Mouse (Mus musculus) right cerebral cortex, postnatal 25 days (tissue): ENCODE results near the gene Daam1.

Experiments
- DNase-seq: peaks from one replicate; pipeline ENCODE4 v3.0.0; 2022

The Daam1 gene

DNA sequence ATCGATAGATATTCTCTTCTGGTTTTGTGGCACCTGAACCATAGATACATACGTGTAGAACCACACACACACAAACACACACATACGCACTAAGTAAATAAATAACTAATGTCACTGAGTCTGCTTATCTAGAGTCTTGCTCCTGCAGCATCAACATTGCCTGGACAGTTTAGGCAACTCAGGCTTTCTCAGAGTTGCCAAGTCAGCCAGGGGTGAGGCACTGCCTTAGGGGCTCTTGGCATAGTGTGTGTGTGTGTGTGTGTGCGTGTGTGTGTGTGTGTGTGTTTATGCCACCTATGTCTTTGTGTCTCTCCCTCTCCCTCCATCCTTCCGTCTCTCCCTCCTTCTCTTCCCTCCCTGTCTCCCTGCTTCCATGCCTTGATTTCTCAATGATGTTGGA is 110.4 kb downstream of the Daam1 start:
- no peak for DNase-seq

DNA sequence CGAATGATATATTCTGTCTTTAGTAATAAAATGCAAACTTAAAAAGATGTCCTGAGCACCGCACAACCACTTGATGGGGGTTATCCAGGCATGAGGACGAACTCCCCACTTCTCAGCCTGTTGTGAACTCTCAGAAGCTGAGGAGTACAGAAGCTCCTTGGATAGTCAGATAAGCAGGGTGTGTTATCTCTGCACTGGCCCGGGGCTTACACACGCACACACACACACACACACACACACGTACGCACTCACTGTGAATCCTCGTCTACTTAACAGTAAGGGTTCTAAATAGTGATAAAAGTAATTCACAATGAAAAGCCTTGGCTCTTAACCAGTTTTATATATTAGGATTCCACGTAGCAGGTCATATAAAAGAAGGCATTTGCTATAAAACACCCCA is 112.2 kb downstream of the Daam1 start:
- no peak for DNase-seq

GRCm38 (mm10) chr12:71943646-71944045 is 112.8 kb downstream of the Daam1 start:
- DNase-seq = no peak

GRCm38 (mm10) chr12:71945844-71946243 is 115.0 kb downstream of the Daam1 start:
- DNase-seq = no peak

DNA sequence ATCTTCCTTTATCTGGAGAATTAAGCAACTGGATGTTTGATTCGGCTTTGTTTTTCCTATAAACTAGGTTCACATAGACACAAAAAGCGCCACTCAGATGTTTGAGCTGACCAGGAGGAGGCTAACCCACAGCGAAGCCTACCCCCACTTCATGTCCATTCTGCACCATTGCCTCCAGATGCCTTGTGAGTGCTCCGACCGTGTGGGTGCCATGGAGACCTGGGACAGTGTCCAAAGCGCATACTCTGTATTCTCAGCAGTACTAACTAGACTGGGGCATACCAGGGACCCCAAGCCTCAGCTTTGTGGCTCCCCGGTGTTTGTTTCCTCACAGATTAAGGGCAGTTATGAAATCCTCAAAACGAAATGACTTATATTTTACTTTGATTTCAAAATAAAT is 115.6 kb downstream of the Daam1 start:
- DNase-seq = no peak

- no peak for DNase-seq
Observed at GRCm38 (mm10) chr12:71948972-71949371, 118.1 kb downstream of the Daam1 start.

DNA sequence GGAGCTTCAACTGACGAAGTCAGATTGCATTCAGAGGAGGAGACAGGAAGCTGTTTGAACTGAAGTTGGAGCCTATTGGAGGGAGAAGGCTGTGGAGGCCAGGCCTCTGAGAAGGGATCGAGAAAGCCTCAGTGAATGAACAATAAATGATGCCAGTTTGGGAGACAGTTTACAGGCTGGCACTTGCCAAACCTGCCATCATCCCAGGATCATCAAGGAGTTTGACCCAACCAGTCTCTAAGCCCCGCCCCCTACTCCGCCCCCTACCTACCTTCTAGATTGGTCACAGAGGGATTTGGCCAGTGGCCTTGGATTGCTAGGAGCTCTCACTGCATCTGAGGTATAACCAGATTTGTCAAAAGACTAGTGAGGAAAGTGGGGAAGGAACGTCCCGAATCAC is 118.7 kb downstream of the Daam1 start:
- no peak for DNase-seq

DNA sequence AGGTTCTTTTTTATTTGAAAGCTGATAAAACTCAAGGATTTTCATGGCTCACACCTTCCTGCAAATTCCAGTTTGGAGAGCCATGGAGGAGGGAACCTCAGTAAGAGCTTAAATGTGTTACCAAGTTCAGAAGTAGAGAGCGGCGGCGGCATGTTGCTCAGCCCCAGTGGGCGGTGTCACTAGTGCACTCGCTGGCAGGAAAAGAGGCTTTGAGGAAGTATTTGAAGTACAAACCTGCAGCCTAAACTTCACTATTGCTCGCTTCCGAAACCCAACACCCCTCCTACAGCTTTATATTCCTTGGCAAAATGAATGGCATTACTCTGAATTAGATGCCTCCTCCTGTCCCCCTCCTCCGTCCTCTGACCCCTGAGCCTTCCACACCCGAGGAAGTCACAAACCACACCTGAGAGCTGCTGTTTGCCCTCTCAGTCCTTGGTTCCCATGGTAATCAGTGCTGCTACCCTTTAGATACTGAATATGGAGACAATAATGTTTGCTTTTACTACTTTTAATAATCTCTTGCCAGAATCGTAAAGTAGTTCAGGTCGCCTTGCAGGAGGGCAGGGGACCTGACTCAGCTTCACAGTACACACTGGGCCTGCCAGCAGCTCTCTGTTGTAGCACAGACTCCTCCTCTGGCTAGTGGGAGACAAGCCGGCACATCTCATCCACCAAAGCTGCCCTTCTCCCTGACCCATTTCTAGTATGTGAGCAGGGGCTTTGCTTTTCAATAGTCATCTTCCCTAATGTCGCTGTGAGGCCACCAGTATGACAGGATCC is 119.4 kb downstream of the Daam1 start:
- no peak for DNase-seq

DNA sequence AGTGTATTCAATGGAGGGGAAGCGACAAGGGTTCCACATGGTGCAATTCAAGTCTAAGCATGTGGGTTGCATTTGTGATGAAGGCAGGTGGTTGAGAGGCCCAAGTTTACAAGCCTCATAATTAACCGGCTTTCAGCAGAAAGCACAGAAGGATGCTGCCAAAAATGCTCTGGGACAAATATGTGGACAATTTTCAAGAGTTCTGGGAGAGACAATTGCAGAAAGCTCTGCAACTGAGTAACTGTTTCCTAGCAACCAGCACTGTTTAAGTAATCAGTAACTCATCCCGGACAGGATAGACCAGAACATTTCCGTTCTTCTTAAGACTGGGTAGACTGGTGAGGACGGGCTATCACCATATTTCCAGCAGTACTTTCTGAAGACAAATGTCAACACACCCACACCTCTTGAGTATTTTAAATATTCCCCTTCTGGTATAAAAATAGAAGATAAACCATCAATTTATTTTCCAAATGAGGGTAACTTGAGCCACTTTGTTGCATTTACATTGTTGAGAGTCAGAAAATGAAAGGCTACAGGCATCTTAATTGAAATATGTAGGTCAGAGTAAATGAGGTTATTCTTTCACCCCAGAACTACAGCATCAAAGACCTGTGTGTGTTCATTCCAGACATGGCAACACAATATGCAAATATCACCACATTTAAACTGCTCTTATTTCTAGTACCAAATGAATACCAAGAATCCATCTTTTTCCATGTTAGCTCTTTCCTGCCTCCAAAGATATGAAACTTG is 123.5 kb downstream of the Daam1 start:
- peak; percentile 37 for DNase-seq

DNA sequence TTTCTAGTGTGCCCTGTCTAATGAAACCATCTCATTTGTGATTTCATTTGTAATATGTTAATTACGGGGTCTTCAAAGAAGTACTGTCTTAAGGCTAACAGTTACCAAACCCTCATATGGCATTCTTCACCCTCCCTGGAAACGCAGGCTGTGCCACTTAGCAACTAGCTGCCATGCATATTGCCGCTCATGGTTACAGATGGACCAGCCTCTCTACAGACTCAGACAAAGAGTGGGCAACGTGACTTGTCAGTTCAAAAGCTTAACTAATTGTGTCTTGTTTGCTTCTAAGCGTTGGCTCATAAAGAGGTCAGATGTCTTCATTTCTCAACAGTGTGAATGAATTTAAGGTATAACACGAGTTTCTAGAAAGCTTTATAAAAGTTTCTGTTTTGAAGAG is 126.1 kb downstream of the Daam1 start:
- no peak for DNase-seq

GRCm38 (mm10) chr12:71957496-71957895 is 126.6 kb downstream of the Daam1 start:
- no peak for DNase-seq

DNA sequence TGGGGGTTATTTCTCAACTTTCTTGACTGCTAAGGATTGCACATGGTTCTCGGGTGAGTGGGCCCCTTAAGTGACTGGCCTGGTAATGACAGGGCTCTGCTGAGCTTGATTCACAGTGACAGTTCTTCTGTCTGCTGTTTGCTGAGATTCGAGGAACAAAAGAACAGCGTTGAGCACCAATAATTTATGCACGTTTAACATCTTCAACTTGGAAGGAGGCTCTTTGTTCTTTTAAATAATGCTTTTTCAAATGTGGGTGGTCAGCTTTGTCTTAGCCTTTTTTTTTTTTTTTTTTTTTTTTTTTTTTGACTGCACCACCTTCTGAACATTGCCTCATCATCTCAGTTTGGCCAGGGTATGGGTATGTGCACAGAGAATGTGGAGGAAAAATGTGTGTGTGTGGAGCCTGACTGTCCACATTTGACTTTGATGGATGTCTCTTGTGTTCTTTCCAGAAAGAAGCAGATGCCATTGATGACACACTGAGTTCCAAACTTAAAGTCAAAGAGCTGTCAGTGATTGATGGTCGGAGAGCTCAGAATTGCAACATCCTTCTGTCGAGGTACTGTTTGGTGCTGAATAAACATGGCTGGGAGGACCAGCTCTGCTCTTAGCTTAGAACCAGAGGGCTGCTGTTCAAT is 128.6 kb downstream of the Daam1 start:
- DNase-seq = no peak

GRCm38 (mm10) chr12:71961671-71962070 is 130.8 kb downstream of the Daam1 start:
- no peak for DNase-seq

- DNase-seq = no peak
Observed at GRCm38 (mm10) chr12:71962616-71963015, 131.7 kb downstream of the Daam1 start.

DNA sequence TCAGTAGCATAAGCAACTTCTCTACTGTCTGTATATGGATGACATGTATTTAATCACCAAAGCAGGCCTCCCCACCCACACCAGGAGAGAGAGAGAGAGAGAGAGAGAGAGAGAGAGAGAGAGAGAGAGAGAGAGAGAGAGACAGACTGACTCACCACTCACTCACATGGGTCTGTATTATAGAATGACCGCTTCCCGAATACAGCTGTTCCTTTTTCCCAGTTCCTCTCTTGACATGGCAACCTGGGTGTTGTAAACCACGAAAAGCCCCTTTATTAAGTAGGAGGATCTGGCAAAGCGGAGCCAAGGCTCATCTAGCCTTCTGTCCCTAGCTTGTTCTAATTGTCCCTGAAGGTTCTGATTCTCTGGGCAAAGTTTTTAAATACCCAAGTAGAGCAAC is 137.7 kb downstream of the Daam1 start:
- DNase-seq = no peak

DNA sequence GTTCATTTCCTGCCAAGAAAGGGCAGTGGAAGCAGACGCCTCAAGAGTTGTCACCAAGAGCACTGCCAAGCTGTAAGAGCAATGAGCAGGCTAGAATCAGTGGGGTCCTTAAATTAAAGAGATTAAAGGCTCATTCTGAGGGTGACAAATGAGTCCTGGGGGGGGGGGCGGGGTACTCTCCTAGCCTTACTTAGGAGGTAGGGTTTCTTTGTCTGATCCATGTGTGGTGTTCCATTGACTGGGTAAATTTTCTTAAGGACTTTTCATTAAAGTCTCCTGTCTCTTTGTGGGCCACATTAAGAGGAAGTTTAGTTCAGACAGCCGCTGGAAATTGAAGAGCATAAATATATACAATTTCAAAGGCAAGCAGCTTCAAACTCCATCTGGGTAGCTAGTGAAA is 138.1 kb downstream of the Daam1 start:
- no peak for DNase-seq

DNA sequence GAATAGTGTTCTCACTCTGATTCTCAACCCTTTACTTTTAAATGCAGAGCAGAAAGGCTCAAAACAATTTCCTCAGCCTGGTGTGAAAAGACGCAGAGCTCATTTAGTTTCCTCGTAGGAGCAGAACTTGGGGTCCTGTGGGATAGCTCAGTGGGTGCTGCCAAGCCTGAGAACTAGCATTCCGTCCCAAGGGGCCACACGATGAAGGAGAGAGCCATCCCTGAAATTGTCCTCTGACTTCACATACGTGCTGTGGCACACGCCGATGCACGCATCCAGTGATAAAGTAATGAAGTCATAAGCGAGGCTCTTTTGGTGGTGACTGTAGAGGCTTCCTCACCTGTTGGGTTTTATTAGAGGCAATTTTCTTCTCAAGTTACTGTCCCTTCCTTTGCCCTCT is 138.6 kb downstream of the Daam1 start:
- DNase-seq = no peak

- no peak for DNase-seq
Observed at GRCm38 (mm10) chr12:71969941-71970629, 139.2 kb downstream of the Daam1 start.

- DNase-seq = no peak
Observed at GRCm38 (mm10) chr12:71970791-71971654, 140.1 kb downstream of the Daam1 start.

DNA sequence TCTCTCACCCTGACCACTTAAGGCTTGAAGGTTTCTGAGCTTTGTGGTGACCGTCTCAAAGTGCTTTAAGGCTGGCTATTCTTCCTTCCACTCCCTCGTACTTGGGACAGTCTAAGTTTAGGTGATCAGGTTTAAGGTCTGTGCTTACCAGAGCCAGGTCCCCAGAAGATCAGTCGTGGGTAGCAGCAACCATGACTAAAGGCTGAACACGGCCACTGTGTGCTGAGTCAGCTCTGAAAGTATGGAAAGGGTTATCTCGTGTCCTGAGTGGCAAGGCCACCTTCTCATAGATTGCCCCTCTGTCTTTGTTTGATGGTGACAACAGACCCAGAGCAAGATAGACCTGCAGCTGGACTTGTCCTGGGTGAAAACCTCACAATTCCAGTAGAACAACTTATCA is 141.2 kb downstream of the Daam1 start:
- DNase-seq = no peak

DNA sequence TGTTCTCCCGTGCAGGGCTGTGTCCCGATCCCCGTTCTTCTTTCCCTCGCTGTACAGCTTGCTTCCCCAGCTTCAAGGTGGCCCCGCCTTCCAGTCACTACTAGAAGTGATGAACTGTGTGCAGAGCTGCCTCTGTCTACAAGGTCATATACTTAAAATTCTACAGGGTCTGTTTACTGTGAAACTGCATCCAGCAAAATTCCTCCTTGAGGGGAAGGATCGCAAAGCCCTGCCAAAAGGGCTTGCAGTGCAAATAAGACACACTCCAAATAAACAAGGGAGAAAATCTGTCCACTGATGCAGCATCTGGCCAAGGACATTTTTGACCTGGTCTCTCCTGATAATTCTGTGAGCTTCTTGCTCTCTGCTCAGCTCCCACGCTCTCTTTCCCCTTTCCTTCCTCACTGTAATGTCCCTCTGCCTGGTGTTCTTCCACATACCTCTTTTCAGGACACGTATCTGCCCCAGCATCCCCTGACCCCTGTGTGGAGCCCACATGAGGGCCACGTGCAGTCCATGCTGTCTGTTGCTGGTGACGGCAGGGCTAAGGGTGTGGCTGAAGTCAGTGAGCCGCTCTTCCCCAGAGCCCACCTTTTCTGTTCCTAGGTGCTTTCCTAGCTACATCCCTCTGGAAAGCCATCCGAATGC is 141.9 kb downstream of the Daam1 start:
- no peak for DNase-seq

- no peak for DNase-seq
Observed at GRCm38 (mm10) chr12:71973577-71973976, 142.7 kb downstream of the Daam1 start.
